Mouse (Mus musculus): ENCODE data around the gene Pex14.

The Pex14 gene

GRCm38 (mm10) chr4:149057470-149057869 lies 42.2 kb downstream of the Pex14 start:
- in situ Hi-C loops (cut with MboI, MseI), result no loop called here

- in situ Hi-C loops (cut with MboI, MseI), result no loop called here
Measured at GRCm38 (mm10) chr4:149056957-149057356, 42.7 kb downstream of the Pex14 start.

GRCm38 (mm10) chr4:149055847-149056246 lies 43.8 kb downstream of the Pex14 start:
- in situ Hi-C loops (cut with MboI, MseI), result no loop called here

GRCm38 (mm10) chr4:149049351-149050159 lies 50.1 kb downstream of the Pex14 start:
- in situ Hi-C loops (cut with MboI, MseI), result no loop called here

GRCm38 (mm10) chr4:149048625-149049228 lies 50.9 kb downstream of the Pex14 start:
- in situ Hi-C loops (cut with MboI, MseI), result no loop called here

- in situ Hi-C loops (cut with MboI, MseI), result no loop called here
Measured at GRCm38 (mm10) chr4:149047360-149047759, 52.3 kb downstream of the Pex14 start.

GRCm38 (mm10) chr4:149045885-149046284 lies 53.8 kb downstream of the Pex14 start:
- in situ Hi-C loops (cut with MboI, MseI), result no loop called here

GRCm38 (mm10) chr4:149040289-149040688 lies 59.4 kb downstream of the Pex14 start:
- in situ Hi-C loops (cut with MboI, MseI), result no loop called here

GRCm38 (mm10) chr4:149037706-149038105 lies 62.0 kb downstream of the Pex14 start:
- in situ Hi-C loops (cut with MboI, MseI), result no loop called here

GRCm38 (mm10) chr4:149036592-149036991 lies 63.1 kb downstream of the Pex14 start:
- in situ Hi-C loops (cut with MboI, MseI), result no loop called here

- in situ Hi-C loops (cut with MboI, MseI), result no loop called here
Measured at GRCm38 (mm10) chr4:149031507-149031906, 68.2 kb downstream of the Pex14 start.

GRCm38 (mm10) chr4:149027571-149027970 lies 72.1 kb downstream of the Pex14 start:
- in situ Hi-C loops (cut with MboI, MseI), result no loop called here

- in situ Hi-C loops (cut with MboI, MseI), result no loop called here
Measured at GRCm38 (mm10) chr4:149025242-149025641, 74.4 kb downstream of the Pex14 start.

GRCm38 (mm10) chr4:149021021-149021420 lies 78.7 kb downstream of the Pex14 start:
- in situ Hi-C loops (cut with MboI, MseI), result no loop called here

GRCm38 (mm10) chr4:149019456-149019855 lies 80.2 kb downstream of the Pex14 start:
- in situ Hi-C loops (cut with MboI, MseI), result no loop called here

GRCm38 (mm10) chr4:149006756-149007155 lies 92.9 kb downstream of the Pex14 start:
- in situ Hi-C loops (cut with MboI, MseI), result no loop called here

- in situ Hi-C loops (cut with MboI, MseI), result no loop called here
Measured at GRCm38 (mm10) chr4:149006107-149006506, 93.6 kb downstream of the Pex14 start.

- in situ Hi-C loops (cut with MboI, MseI), result no loop called here
Measured at GRCm38 (mm10) chr4:149002441-149003093, 97.1 kb downstream of the Pex14 start.

GRCm38 (mm10) chr4:149001515-149001914 lies 98.2 kb downstream of the Pex14 start:
- in situ Hi-C loops (cut with MboI, MseI), result no loop called here

GRCm38 (mm10) chr4:149000746-149001145 lies 98.9 kb downstream of the Pex14 start:
- in situ Hi-C loops (cut with MboI, MseI), result no loop called here

GRCm38 (mm10) chr4:148993948-148994347 lies 105.7 kb downstream of the Pex14 start:
- in situ Hi-C loops (cut with MboI, MseI), result no loop called here

GRCm38 (mm10) chr4:148990038-148990437 lies 109.6 kb downstream of the Pex14 start:
- in situ Hi-C loops (cut with MboI, MseI), result no loop called here
